Mouse (Mus musculus) cerebellum, postnatal 4 days (tissue): ENCODE measurements around the gene Zc3hav1.
A peak's percentile ranks its signal among the peaks of the same experiment; 100 is the strongest.

Experiments
- DNase-seq, 2 experiments: peaks; one replicate each; pipeline ENCODE4 v3.0.0; 2022; ENCODE audit warnings: low spot score in 2 of 2, mixed read lengths in 1 of 2

Zc3hav1 gene

DNA sequence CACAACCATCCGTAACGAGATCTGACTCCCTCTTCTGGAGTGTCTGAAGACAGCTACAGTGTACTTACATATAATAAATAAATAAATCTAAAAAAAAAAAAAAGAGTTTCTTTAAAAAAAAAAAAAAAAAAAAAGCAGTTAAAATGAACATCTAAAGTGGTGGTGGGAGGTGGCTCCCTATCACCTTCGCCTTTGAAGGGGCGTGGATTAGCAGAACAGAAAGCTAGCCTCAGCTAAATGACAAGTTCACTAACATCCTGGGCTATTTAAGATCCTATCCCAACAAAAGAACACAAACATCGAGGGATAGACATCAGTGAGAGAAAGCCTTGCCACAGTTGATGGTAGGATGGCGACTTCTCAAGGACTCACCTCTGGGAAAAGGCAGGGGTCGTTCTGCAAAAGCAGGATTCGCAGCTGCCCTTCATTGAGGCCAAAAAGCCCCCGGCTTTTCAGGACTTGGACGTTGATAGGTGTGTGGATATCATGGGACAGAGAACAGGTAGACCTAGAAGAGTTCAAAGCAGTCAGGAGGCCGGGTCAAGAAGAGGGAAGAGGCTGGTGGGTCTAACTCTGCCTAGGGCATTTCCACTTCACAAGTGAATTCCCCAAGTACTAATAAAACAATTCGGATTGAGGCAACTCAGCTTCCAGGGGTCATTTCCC is 56.7 kb downstream of the Zc3hav1 start:
- peak in 1 of 2 experiments; percentile 5 for DNase-seq

DNA sequence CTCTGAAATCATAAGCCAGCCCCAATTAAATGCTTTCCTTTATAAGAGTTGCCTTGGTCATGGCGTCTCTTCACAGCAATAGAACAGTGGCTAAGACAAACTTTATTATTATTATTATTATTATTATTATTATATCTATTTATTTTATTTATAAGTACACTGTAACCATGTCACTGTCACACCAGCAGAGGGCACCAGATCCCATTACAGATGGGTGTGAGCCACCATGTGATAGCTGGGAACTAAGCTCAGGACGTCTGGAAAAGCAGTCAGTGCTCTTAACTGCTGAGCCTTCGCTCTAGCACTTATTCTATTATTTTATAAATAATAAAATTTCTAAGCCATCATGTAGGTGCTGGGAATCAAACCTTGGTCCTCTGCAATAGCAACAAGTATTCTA is 60.7 kb downstream of the Zc3hav1 start:
- DNase-seq: no peak

DNA sequence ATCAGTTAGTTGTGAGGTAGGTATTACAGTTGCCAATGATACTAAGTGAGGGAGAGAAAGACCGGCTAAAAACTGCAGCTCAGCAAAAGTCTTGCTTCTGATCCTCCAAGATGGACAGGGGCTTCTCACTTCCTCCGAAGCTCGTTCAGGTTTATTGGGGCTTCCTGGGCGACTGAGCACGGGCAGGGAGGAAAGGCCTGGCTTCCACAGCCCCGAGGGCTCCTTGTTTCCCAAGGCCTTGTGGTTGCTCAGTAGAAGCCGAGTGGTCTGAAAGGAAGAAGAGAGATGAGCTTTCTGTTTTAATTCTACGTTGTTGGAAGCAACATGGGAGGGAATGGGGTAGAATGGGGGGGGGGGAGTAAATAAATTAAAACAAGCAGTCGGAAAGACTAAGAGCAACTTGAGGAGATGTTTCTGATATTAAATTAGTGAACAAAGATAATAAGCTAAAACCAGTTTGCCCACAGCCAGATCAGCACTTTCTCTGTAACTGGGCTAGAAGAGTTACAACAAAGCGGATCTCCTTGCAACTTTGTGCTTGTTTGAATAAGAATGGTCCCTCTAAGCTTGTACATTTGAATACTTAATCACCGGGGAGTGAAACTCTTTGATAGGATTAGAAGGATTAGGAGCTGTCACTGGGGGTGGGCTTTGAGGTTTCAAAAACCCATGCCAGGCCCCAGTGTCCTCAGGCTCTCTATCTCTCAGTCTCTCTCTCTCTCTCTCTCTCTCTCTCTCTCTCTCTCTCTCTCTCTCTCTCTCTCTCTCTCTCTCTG is 61.3 kb downstream of the Zc3hav1 start:
- DNase-seq: no peak

DNA sequence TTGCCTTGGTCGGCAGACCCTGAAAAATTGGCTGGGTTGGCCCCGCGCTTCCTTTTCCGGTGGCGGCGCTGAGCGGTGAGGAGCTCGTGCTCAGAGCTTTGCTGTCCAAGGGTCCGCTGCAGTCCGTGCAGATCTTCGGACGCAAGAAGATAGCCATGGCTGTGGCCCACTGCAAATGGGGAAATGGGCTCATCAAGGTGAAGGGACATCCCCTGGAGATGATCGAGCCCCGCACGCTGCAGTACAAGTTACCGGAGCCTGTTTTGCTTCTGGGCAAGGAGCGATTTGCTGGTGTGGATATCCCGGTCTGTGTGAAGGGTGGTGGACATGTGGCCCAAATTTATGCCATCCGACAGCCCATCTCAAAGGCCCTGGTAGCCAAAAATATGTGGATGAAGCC is 70.0 kb downstream of the Zc3hav1 start:
- DNase-seq: no peak

DNA sequence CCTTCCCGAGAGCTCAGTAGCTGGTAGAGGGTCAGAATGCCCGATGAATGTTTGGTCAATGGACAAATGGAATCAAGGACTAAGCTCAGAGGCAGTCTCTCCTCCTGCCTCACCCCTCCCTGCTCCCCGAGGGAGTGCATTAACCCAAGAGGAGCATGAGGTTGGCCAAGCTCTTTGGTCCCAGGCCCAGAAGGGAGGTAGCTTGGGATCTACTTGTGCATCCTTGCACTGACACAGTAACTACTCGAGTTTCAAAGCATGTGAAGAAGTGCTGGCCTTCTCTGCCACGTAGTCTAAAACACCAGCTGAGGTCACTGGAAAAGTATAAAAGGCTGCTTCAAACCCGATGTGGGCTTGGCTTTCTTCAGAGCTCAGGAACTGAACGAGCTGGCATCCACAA is 89.9 kb downstream of the Zc3hav1 start:
- no peak for DNase-seq

DNA sequence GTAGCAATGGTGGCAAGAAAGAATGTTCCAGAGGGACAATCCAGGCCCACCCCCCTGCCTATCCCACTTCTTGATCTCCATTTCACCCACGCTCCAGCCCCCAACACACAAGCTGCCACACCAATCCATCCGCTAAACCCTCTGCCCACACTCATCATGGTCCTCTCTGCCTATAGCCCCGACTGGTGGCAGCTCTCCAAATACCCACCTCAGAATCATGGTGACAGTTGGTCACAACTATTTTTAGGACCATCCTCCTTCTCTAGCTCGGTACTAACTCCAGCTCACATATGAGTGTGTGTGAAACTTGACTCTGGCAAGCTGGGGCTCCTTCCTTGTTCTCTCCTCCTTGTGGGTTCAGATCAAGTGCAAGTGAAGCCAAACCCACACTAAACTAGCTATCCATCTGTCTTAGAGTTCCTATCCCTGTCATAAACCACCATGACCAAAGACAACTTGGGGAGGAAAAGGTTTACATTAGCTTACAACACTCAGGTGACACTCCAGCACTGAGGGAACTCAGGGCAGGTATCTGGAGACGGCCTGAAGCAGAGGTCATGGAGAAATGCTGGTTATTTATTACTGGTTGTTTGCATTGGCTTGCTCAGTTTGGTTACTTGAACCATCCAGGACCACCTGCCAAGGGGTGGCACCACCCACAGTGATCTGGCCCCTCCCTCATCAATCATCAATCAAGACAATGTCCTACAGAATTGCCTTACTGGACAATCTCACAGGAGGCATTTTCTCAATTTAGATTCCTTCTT is 90.8 kb downstream of the Zc3hav1 start:
- DNase-seq: no peak

DNA sequence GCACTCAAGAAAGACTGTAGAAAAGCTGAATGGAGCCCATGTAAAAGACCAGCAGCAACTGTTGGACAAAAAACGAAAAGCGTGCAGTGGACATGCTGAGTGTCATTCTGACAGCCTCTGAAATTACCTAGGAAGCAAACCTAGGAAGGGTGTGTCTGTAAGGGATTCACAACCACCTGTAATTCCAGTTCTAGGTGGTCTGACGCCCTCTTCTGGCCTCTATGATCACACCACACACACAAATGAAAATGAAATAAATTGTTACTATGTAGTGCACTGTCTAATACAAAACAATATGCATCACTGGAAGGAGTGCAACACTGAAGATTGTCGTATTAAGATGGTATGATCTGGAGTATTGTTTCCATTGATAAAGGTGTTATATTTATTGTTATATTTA is 92.5 kb downstream of the Zc3hav1 start:
- no peak for DNase-seq

DNA sequence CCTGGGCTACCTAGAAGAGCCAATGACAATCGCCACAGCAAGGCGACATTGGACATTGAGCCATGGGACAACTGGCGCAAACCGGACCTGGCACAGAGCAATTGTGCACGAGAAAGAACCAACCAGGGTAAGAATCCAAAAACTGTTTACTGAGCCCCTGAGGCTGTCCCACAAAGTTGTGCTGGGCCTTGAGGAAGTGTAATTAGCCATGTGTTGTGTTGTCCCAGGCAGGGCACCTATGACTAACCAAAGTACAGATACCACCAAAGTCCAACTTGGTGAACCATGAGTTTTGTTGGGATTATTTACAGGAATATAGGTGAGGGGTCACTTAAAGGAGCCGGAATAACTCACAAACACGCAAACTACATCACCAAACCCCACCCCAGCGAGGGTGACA is 96.9 kb downstream of the Zc3hav1 start:
- no peak for DNase-seq

DNA sequence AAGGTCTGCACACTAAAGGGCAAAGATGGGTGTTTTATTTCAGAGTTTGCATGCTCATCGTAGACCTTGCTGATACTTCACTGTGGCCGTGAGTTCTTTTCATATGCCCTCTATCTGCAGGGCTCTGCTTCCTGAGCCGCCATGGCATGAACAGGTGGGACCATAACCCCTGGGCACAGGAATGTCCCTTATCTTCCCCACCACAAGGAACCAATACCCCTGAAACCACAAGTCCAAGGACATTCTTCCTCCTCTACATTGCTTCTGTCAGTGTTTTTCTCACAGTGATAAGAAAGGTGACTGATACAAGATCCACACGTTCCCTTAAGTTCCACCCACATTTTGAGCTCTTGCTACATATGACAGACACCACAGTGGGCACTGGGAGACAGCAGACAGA is 97.6 kb downstream of the Zc3hav1 start:
- no peak for DNase-seq

DNA sequence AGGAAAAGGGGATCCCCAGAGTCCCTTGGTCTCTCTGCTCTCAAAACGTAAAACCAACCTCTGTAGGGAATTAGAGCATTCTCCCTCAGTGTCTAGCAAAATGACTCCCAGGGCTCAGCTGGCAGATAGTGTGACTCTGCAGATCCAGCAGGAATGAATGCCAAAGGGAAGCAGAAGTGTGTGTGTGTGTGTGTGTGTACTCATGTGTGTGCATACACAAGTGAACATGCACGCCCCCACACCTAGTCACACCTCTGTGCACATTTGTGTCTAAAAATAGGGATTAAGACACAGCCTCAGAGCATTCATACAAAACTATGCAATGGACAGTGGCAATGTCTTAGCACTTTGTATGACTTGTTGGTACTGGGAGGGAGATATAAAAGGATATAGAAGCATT is 98.6 kb downstream of the Zc3hav1 start:
- no peak for DNase-seq
